Mouse (Mus musculus): ENCODE results near the gene Tctex1d2. TPM values are rescaled to one million over a fixed set of nuclear protein-coding genes. Genes with fewer than 3 reads are reported as not detected.
A peak's percentile ranks its signal among the peaks of the same experiment; 100 is the strongest.

Gene Tctex1d2
- polyA plus RNA-seq, 1 experiment from 2014 or later: 30.4 TPM

- Histone ChIP-seq H3K4me2 (ENCODE audit: low read depth, low read length) (no peak overlapping the region), H3K27ac (replicated peaks; ENCODE audit: low read depth, low read length) (no peak overlapping the region), H3K9ac (ENCODE audit: low read depth, low read length) (no peak overlapping the region), H3K4me1 (ENCODE audit: control insufficient read depth, insufficient read depth, low read length) (no peaks in the 10 kb centered on the region), H3K9me3 (ENCODE audit: control insufficient read depth, low read length) (no peaks in the 10 kb centered on the region), H3K4me3 (ENCODE audit: low read depth, low read length) (no peak overlapping the region), H3K27me3 (replicated peaks; ENCODE audit: control insufficient read depth, insufficient read depth, low read length) (no peaks in the 10 kb centered on the region), H3K36me3 (ENCODE audit: control insufficient read depth, insufficient read depth, low read length) (no peaks in the 10 kb centered on the region)
- DNase-seq (ENCODE audit: low spot score): no peak
- ATAC-seq (ENCODE audit: low read depth): no peak
- 82% methylated on average over 10 of the region's 10 CpGs for WGBS
Observed at GRCm38 (mm10) chr16:32407730-32408129, 11.8 kb upstream of the Tctex1d2 start.

DNA sequence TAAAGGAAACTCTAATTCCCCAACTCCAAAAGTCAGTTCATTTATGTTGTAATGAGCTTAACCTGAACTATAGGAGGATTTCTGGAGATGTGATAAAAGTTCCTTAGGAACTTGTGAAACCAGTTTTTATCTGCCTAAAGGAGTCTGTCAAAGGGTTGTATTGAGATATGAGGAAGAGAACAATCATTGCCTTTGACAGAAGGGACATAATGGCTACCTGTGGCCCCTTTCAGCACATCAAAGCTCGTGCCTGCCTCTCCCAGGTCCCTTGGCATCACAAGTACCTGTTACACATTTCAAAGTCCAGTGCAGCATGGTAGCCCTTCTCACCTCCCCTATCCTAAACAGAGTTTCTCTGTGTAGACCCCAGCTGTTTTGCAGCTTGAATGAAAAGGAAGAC lies 2.0 kb upstream of the Tctex1d2 start:
- Histone ChIP-seq H3K9ac (ENCODE audit: low read depth, low read length) (no peak overlapping the region), H3K4me1 (ENCODE audit: control insufficient read depth, insufficient read depth, low read length) (peaks cover 10% of the 10 kb centered on the region; the same call in 1 of the 2 replicates), H3K4me2 (ENCODE audit: low read depth, low read length) (no peak overlapping the region), H3K4me3 (ENCODE audit: low read depth, low read length) (no peak overlapping the region), H3K27ac (replicated peaks; ENCODE audit: low read depth, low read length) (no peak overlapping the region), H3K27me3 (replicated peaks; ENCODE audit: control insufficient read depth, insufficient read depth, low read length) (no peaks in the 10 kb centered on the region), H3K9me3 (ENCODE audit: control insufficient read depth, low read length) (peaks cover 3% of the 10 kb centered on the region; the same call in 1 of the 2 replicates), H3K36me3 (ENCODE audit: control insufficient read depth, insufficient read depth, low read length) (no peaks in the 10 kb centered on the region)
- whole genome bisulfite sequencing: 35% methylated on average over 1 of the region's 1 CpGs
- no peak for ATAC-seq (ENCODE audit: low read depth)
- no peak for DNase-seq (ENCODE audit: low spot score)

GRCm38 (mm10) chr16:32427506-32427905 lies 8.0 kb downstream of the Tctex1d2 start:
- no peak for DNase-seq (ENCODE audit: low spot score)
- WGBS: 93% methylated on average over 3 of the region's 3 CpGs

DNA sequence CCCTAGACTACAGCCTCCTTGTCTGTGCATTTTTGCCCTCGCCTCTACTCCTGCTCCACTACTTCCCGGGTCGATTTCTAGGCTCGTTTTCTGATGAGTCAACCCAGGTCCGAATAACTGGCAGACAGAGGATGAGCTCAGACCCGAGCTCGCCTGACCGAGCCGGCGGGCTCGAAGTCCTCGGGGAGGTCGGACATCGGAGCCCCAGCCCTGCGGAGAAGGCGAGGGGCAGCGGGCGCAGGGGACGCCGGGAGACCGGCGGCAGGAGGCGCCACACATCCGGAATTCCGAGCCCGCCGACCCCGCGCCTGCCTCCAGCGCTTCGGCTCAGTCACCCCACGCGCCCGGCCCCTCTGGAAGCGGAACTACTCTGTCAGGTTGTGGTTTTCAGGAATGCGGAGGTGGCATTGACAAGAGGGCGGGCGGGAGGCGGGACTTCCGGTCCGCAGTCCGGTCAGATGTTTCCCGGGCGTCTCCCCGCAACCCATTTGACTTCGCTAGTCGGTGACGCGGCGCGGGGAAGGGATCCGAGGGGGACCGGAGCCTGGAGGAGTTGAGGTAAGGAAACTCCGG lies 11.1 kb downstream of the Tctex1d2 start, which contains the start of gene Pcyt1a:
Gene Pcyt1a, plus strand, starts transcription at position 448 of the 573 bp plus-strand sequence.
- Histone ChIP-seq H3K27ac (replicated peaks; ENCODE audit: low read depth, low read length) (peak within 1 kb of the TSS; percentile 88), H3K4me2 (ENCODE audit: low read depth, low read length) (peak within 1 kb of the TSS; percentile 85), H3K9me3 (ENCODE audit: control insufficient read depth, low read length) (no peaks in the 10 kb centered on the region), H3K9ac (ENCODE audit: low read depth, low read length) (peak within 1 kb of the TSS; percentile 81), H3K4me3 (ENCODE audit: low read depth, low read length) (peak within 1 kb of the TSS; percentile 85), H3K4me1 (ENCODE audit: control insufficient read depth, insufficient read depth, low read length) (peaks cover 11% of the 10 kb centered on the region; the same call in 1 of the 2 replicates), H3K36me3 (ENCODE audit: control insufficient read depth, insufficient read depth, low read length) (no peaks in the 10 kb centered on the region), H3K27me3 (replicated peaks; ENCODE audit: control insufficient read depth, insufficient read depth, low read length) (no peaks in the 10 kb centered on the region)
- under 1% methylated on average over 39 of the region's 54 CpGs for WGBS
- DNase-seq (ENCODE audit: low spot score): peak; percentile 97
- peak; percentile 99 for ATAC-seq (ENCODE audit: low read depth)

More at GRCm38 (mm10) chr16:32427506-32427905, 8.0 kb downstream of the Tctex1d2 start:
- Histone ChIP-seq H3K4me1 (ENCODE audit: control insufficient read depth, insufficient read depth, low read length) (peaks cover 11% of the 10 kb centered on the region; the same call in 1 of the 2 replicates), H3K4me3 (ENCODE audit: low read depth, low read length) (no peak overlapping the region), H3K27ac (replicated peaks; ENCODE audit: low read depth, low read length) (no peak overlapping the region), H3K9me3 (ENCODE audit: control insufficient read depth, low read length) (no peaks in the 10 kb centered on the region), H3K36me3 (ENCODE audit: control insufficient read depth, insufficient read depth, low read length) (no peaks in the 10 kb centered on the region), H3K4me2 (ENCODE audit: low read depth, low read length) (no peak overlapping the region), H3K9ac (ENCODE audit: low read depth, low read length) (no peak overlapping the region), H3K27me3 (replicated peaks; ENCODE audit: control insufficient read depth, insufficient read depth, low read length) (no peaks in the 10 kb centered on the region)
- no peak for ATAC-seq (ENCODE audit: low read depth)

DNA sequence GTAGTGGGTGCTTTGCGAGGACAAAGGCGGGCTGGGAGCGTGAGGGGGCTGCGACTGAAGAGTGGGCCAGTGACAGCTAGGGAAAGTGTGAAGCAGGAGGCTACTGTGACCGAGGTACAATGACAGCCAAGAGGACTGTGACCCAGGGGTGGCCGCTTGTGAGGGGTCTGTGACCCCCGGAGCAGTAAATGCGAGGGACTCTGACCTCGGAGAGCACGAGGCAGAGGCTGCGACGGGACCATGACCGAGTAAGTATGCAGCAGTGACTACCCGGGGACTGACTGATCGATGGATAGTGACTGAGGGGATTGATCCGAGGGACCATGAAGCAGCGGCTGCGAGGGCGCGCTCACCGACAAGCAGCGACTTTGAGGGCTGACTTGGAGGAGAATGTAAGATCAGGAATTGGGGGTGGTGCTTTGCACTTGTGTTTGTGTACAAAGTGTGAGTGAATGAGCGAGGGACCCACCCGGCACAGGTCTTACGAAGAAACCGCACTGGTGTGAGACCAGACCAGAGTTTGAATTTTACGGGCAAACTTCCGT lies 11.6 kb downstream of the Tctex1d2 start:
- Histone ChIP-seq H3K36me3 (ENCODE audit: control insufficient read depth, insufficient read depth, low read length) (no peaks in the 10 kb centered on the region), H3K27ac (replicated peaks; ENCODE audit: low read depth, low read length) (peak overlapping the region; percentile 88), H3K9me3 (ENCODE audit: control insufficient read depth, low read length) (no peaks in the 10 kb centered on the region), H3K27me3 (replicated peaks; ENCODE audit: control insufficient read depth, insufficient read depth, low read length) (no peaks in the 10 kb centered on the region), H3K4me3 (ENCODE audit: low read depth, low read length) (peak overlapping the region; percentile 85), H3K9ac (ENCODE audit: low read depth, low read length) (peak overlapping the region; percentile 81), H3K4me1 (ENCODE audit: control insufficient read depth, insufficient read depth, low read length) (peaks cover 11% of the 10 kb centered on the region; the same call in 1 of the 2 replicates), H3K4me2 (ENCODE audit: low read depth, low read length) (peak overlapping the region; percentile 85)
- WGBS: under 1% methylated on average over 28 of the region's 28 CpGs
- ATAC-seq (ENCODE audit: low read depth) (peak; percentile 24), DNase-seq (ENCODE audit: low spot score) (no peak)

DNA sequence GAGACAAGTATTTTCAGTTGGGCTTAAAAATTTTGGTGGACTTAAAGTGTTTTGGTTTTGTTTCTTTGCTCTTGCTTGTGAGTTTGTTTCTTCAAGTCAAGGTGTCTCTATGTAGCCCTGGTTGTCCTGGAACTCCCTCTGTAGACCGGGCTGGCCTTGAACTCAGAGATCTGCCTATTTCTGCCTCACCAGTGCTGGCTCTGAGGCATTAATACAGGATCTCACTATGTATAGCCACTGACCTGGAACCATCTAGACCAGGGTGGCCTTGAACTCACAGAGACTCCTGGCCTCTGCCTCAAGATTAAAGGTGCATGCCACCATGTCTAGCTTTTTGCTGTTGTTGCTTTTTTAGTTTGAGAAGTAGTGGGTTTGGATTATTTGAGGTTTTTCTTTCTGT lies 12.4 kb downstream of the Tctex1d2 start:
- H3K4me3 ChIP-seq (ENCODE audit: low read depth, low read length): peak overlapping the region; percentile 85

GRCm38 (mm10) chr16:32433138-32433537 lies 13.6 kb downstream of the Tctex1d2 start:
- H3K4me2 ChIP-seq (ENCODE audit: low read depth, low read length): no peak overlapping the region
- DNase-seq (ENCODE audit: low spot score): no peak

More for the DNA sequence above, 12.4 kb downstream of the Tctex1d2 start:
- no peaks in the 10 kb centered on the region for H3K36me3 ChIP-seq (ENCODE audit: control insufficient read depth, insufficient read depth, low read length)
- peaks cover 11% of the 10 kb centered on the region; the same call in 1 of the 2 replicates for H3K4me1 ChIP-seq (ENCODE audit: control insufficient read depth, insufficient read depth, low read length)
- H3K9me3 ChIP-seq (ENCODE audit: control insufficient read depth, low read length): no peaks in the 10 kb centered on the region
- DNase-seq (ENCODE audit: low spot score) (no peak), ATAC-seq (ENCODE audit: low read depth) (no peak)
- H3K27ac ChIP-seq (replicated peaks; ENCODE audit: low read depth, low read length): no peak overlapping the region
- peak overlapping the region; percentile 85 for H3K4me2 ChIP-seq (ENCODE audit: low read depth, low read length)
- H3K9ac ChIP-seq (ENCODE audit: low read depth, low read length): peak overlapping the region; percentile 81; the same call in 1 of the 2 replicates
- H3K27me3 ChIP-seq (replicated peaks; ENCODE audit: control insufficient read depth, insufficient read depth, low read length): no peaks in the 10 kb centered on the region
- WGBS: 92% methylated on average over 1 of the region's 1 CpGs

GRCm38 (mm10) chr16:32434066-32434465 lies 14.6 kb downstream of the Tctex1d2 start:
- 58% methylated on average over 6 of the region's 6 CpGs for WGBS
- H3K27ac ChIP-seq (replicated peaks; ENCODE audit: low read depth, low read length): no peak overlapping the region
- no peak for ATAC-seq (ENCODE audit: low read depth)
- H3K9ac ChIP-seq (ENCODE audit: low read depth, low read length): no peak overlapping the region
- H3K4me1 ChIP-seq (ENCODE audit: control insufficient read depth, insufficient read depth, low read length): peaks cover 11% of the 10 kb centered on the region; the same call in 1 of the 2 replicates
- no peaks in the 10 kb centered on the region for H3K27me3 ChIP-seq (replicated peaks; ENCODE audit: control insufficient read depth, insufficient read depth, low read length)
- H3K4me2 ChIP-seq (ENCODE audit: low read depth, low read length): no peak overlapping the region
- H3K9me3 ChIP-seq (ENCODE audit: control insufficient read depth, low read length): no peaks in the 10 kb centered on the region
- no peaks in the 10 kb centered on the region for H3K36me3 ChIP-seq (ENCODE audit: control insufficient read depth, insufficient read depth, low read length)
- no peak overlapping the region for H3K4me3 ChIP-seq (ENCODE audit: low read depth, low read length)
- DNase-seq (ENCODE audit: low spot score): peak; percentile 24

More at GRCm38 (mm10) chr16:32433138-32433537, 13.6 kb downstream of the Tctex1d2 start:
- Histone ChIP-seq H3K9ac (ENCODE audit: low read depth, low read length) (no peak overlapping the region), H3K27me3 (replicated peaks; ENCODE audit: control insufficient read depth, insufficient read depth, low read length) (no peaks in the 10 kb centered on the region), H3K4me3 (ENCODE audit: low read depth, low read length) (no peak overlapping the region), H3K9me3 (ENCODE audit: control insufficient read depth, low read length) (no peaks in the 10 kb centered on the region), H3K4me1 (ENCODE audit: control insufficient read depth, insufficient read depth, low read length) (peaks cover 11% of the 10 kb centered on the region; the same call in 1 of the 2 replicates), H3K27ac (replicated peaks; ENCODE audit: low read depth, low read length) (no peak overlapping the region), H3K36me3 (ENCODE audit: control insufficient read depth, insufficient read depth, low read length) (no peaks in the 10 kb centered on the region)
- no peak for ATAC-seq (ENCODE audit: low read depth)
- 81% methylated on average over 2 of the region's 2 CpGs for WGBS

All from embryonic facial prominence, embryonic 14.5 days (tissue).